Mouse (Mus musculus) intestine, postnatal 0 days (tissue): ENCODE measurements at regions not wholly inside any gene's neighbourhood (a gene's known extent, or its start where the extent isn't known, plus 50 kb on each side); places are given as distances from the start of the nearest gene placed in this dataset.

Experiments
- ATAC-seq: fragments of 200-750 bp; cut with Nextera tagmentation; 2 replicates; pipeline ENCODE4 v1.8.0; 2017; ENCODE audit warnings: mild to moderate bottlenecking, moderate TSS enrichment, moderate library complexity
- H3K27ac ChIP-seq: fragments of 300-500 bp; sonication (generic); 2 replicates; pipeline ENCODE4 v1.5.1; 2014; ENCODE audit warnings: mild to moderate bottlenecking, low read depth, low read length, moderate library complexity
- H3K27me3 ChIP-seq: fragments of 300-500 bp; sonication (generic); replicated peaks from 2 replicates; pipeline ENCODE4 v1.6.1; 2014; ENCODE audit warnings: low read length, mixed read lengths; ENCODE audit not compliant: control insufficient read depth, insufficient read depth
- H3K36me3 ChIP-seq: fragments of 300-500 bp; sonication (generic); 2 replicates; pipeline ENCODE4 v1.6.1; 2014; ENCODE audit warnings: mild to moderate bottlenecking, moderate library complexity; ENCODE audit not compliant: control insufficient read depth, insufficient read depth
- H3K4me1 ChIP-seq: fragments of 300-500 bp; sonication (generic); replicated peaks from 2 replicates; pipeline ENCODE4 v1.6.1; 2014; ENCODE audit warnings: antibody characterized with exemption, low read length, mixed read lengths; ENCODE audit not compliant: control insufficient read depth, insufficient read depth
- H3K4me2 ChIP-seq: fragments of 300-500 bp; sonication (generic); replicated peaks from 2 replicates; pipeline ENCODE4 v1.6.1; 2014; ENCODE audit warnings: low read depth, mild to moderate bottlenecking, moderate library complexity
- H3K4me3 ChIP-seq: fragments of 300-500 bp; sonication (generic); 2 replicates; pipeline ENCODE4 v1.5.1; 2014; ENCODE audit warnings: low read depth, low read length
- H3K9ac ChIP-seq: fragments of 300-500 bp; sonication (generic); 2 replicates; pipeline ENCODE4 v1.6.1; 2014; ENCODE audit warnings: mild to moderate bottlenecking, low read depth, low read length
- H3K9me3 ChIP-seq: fragments of 300-500 bp; sonication (generic); 2 replicates; pipeline ENCODE4 v1.6.1; 2016; ENCODE audit warnings: mixed run types; ENCODE audit not compliant: control insufficient read depth
- CTCF ChIP-seq: sonication (generic); IDR thresholded peaks from 2 replicates; pipeline ENCODE4 v1.5.1; 2016; ENCODE audit warnings: low read depth, mild to moderate bottlenecking, control low read depth, antibody characterized with exemption, moderate library complexity
- WGBS: fragments of 180-500 bp; shearing (Covaris S2); extraction: QIAGEN DNeasy Blood & Tissue Kit; methylation state at CpG from one replicate; pipeline ENCODE4 v1.1.7; 2014; 5-methylcytosine and 5-hydroxymethylcytosine counted together

GRCm38 (mm10) chr9:115382824-115383475 lies 72.7 kb upstream of the Stt3b start:
- no peak overlapping the region for H3K4me2 ChIP-seq
- H3K9me3 ChIP-seq, result no peaks in the 10 kb centered on the region
- ATAC-seq, result no peak
- no peak for TF ChIP-seq CTCF
- no peak overlapping the region for H3K4me3 ChIP-seq
- 0 out of 2 replicates have a peak, but pooled peaks cover 2% of the 10 kb centered on the region for H3K4me1 ChIP-seq
- H3K9ac ChIP-seq, result no peak overlapping the region
- H3K27me3 ChIP-seq, result no peaks in the 10 kb centered on the region
- 82% methylated on average over 12 of the region's 12 CpGs for WGBS
- H3K36me3 ChIP-seq, result no peaks in the 10 kb centered on the region
- no peak overlapping the region for H3K27ac ChIP-seq

GRCm38 (mm10) chr9:115383935-115384334 lies 73.7 kb upstream of the Stt3b start:
- WGBS, result 31% methylated on average over 4 of the region's 4 CpGs
- Histone ChIP-seq H3K27me3 (no peaks in the 10 kb centered on the region), H3K9ac (no peak overlapping the region), H3K9me3 (no peaks in the 10 kb centered on the region), H3K4me1 (0 out of 2 replicates have a peak, but pooled peaks cover 6% of the 10 kb centered on the region), H3K4me3 (no peak overlapping the region), H3K36me3 (no peaks in the 10 kb centered on the region), H3K4me2 (no peak overlapping the region), H3K27ac (no peak overlapping the region)
- ATAC-seq, result no peak
- TF ChIP-seq CTCF, result no peak

- no peaks in the 10 kb centered on the region for H3K36me3 ChIP-seq
- no peak for TF ChIP-seq CTCF
- no peak for ATAC-seq
- H3K27ac ChIP-seq, result no peak overlapping the region
- H3K9ac ChIP-seq, result no peak overlapping the region
- WGBS, result 61% methylated on average over 1 of the region's 1 CpGs
- no peaks in the 10 kb centered on the region for H3K9me3 ChIP-seq
- H3K4me3 ChIP-seq, result no peak overlapping the region
- no peak overlapping the region for H3K4me2 ChIP-seq
- 0 out of 2 replicates have a peak, but pooled peaks cover 7% of the 10 kb centered on the region for H3K4me1 ChIP-seq
- H3K27me3 ChIP-seq, result no peaks in the 10 kb centered on the region
Observed at GRCm38 (mm10) chr9:115384345-115384744, 74.1 kb upstream of the Stt3b start.

GRCm38 (mm10) chr9:115387471-115388360 lies 77.5 kb upstream of the Stt3b start:
- H3K9me3 ChIP-seq, result no peaks in the 10 kb centered on the region
- no peak for ATAC-seq
- no peak overlapping the region for H3K27ac ChIP-seq
- no peak overlapping the region for H3K9ac ChIP-seq
- H3K27me3 ChIP-seq, result no peaks in the 10 kb centered on the region
- no peak for TF ChIP-seq CTCF
- 86% methylated on average over 26 of the region's 26 CpGs for WGBS
- H3K4me1 ChIP-seq, result 0 out of 2 replicates have a peak, but pooled peaks cover 12% of the 10 kb centered on the region
- no peaks in the 10 kb centered on the region for H3K36me3 ChIP-seq
- no peak overlapping the region for H3K4me2 ChIP-seq
- no peak overlapping the region for H3K4me3 ChIP-seq

- H3K9ac ChIP-seq, result no peak overlapping the region
- no peak overlapping the region for H3K27ac ChIP-seq
- ATAC-seq, result no peak
- H3K9me3 ChIP-seq, result no peaks in the 10 kb centered on the region
- H3K4me2 ChIP-seq, result no peak overlapping the region
- no peaks in the 10 kb centered on the region for H3K36me3 ChIP-seq
- 82% methylated on average over 11 of the region's 11 CpGs for WGBS
- H3K27me3 ChIP-seq, result no peaks in the 10 kb centered on the region
- TF ChIP-seq CTCF, result no peak
- H3K4me1 ChIP-seq, result 0 out of 2 replicates have a peak, but pooled peaks cover 12% of the 10 kb centered on the region
- H3K4me3 ChIP-seq, result no peak overlapping the region
Observed at GRCm38 (mm10) chr9:115388361-115388759, 78.1 kb upstream of the Stt3b start.

GRCm38 (mm10) chr9:115389082-115389481 lies 78.9 kb upstream of the Stt3b start:
- no peak overlapping the region for H3K27ac ChIP-seq
- H3K27me3 ChIP-seq, result no peaks in the 10 kb centered on the region
- H3K4me1 ChIP-seq, result 0 out of 2 replicates have a peak, but pooled peaks cover 10% of the 10 kb centered on the region
- H3K4me3 ChIP-seq, result no peak overlapping the region
- no peak overlapping the region for H3K9ac ChIP-seq
- no peaks in the 10 kb centered on the region for H3K9me3 ChIP-seq
- peak; percentile 28 for TF ChIP-seq CTCF
- H3K36me3 ChIP-seq, result no peaks in the 10 kb centered on the region
- no peak overlapping the region for H3K4me2 ChIP-seq
- 50% methylated on average over 2 of the region's 2 CpGs for WGBS
- peak; percentile 70 for ATAC-seq
